Mouse (Mus musculus): Measurements from ENCODE around the gene Irf3.

The Irf3 gene

GRCm38 (mm10) chr7:44997231-44997939, at the start of gene Irf3:
Gene Irf3, plus strand, starts transcription at chr7:44997648.
- peak; percentile 98 for DNase-seq (ENCODE audit: low read depth, low spot score)
- Histone ChIP-seq H3K36me3 (ENCODE audit: control insufficient read depth, insufficient read depth, low read length, poor library complexity, severe bottlenecking) (peaks cover 12% of the 10 kb centered on the region), H3K27me3 (ENCODE audit: control insufficient read depth, insufficient read depth, low read length, poor library complexity, severe bottlenecking) (no peaks in the 10 kb centered on the region)

- no peak for DNase-seq (ENCODE audit: low read depth, low spot score)
- H3K27me3 ChIP-seq (ENCODE audit: control insufficient read depth, insufficient read depth, low read length, poor library complexity, severe bottlenecking) = no peaks in the 10 kb centered on the region
- H3K36me3 ChIP-seq (ENCODE audit: control insufficient read depth, insufficient read depth, low read length, poor library complexity, severe bottlenecking) = no peaks in the 10 kb centered on the region
These were observed 47.5 kb upstream of the Irf3 start for GRCm38 (mm10) chr7:44949922-44950321.

GRCm38 (mm10) chr7:44951960-44952359, 45.5 kb upstream of the Irf3 start:
- Histone ChIP-seq H3K36me3 (ENCODE audit: control insufficient read depth, insufficient read depth, low read length, poor library complexity, severe bottlenecking) (no peaks in the 10 kb centered on the region), H3K27me3 (ENCODE audit: control insufficient read depth, insufficient read depth, low read length, poor library complexity, severe bottlenecking) (no peaks in the 10 kb centered on the region)
- peak; percentile 27 for DNase-seq (ENCODE audit: low read depth, low spot score)

- peak; percentile 74 for DNase-seq (ENCODE audit: low read depth, low spot score)
- no peaks in the 10 kb centered on the region for H3K36me3 ChIP-seq (ENCODE audit: control insufficient read depth, insufficient read depth, low read length, poor library complexity, severe bottlenecking)
- H3K27me3 ChIP-seq (ENCODE audit: control insufficient read depth, insufficient read depth, low read length, poor library complexity, severe bottlenecking) = no peaks in the 10 kb centered on the region
These were observed 44.7 kb upstream of the Irf3 start for GRCm38 (mm10) chr7:44952611-44953306.

- H3K27me3 ChIP-seq (ENCODE audit: control insufficient read depth, insufficient read depth, low read length, poor library complexity, severe bottlenecking) = no peaks in the 10 kb centered on the region
- DNase-seq (ENCODE audit: low read depth, low spot score) = no peak
- no peaks in the 10 kb centered on the region for H3K36me3 ChIP-seq (ENCODE audit: control insufficient read depth, insufficient read depth, low read length, poor library complexity, severe bottlenecking)
These were observed 43.9 kb upstream of the Irf3 start for GRCm38 (mm10) chr7:44953561-44953960.

GRCm38 (mm10) chr7:44954091-44954885, 43.2 kb upstream of the Irf3 start:
- no peaks in the 10 kb centered on the region for H3K36me3 ChIP-seq (ENCODE audit: control insufficient read depth, insufficient read depth, low read length, poor library complexity, severe bottlenecking)
- H3K27me3 ChIP-seq (ENCODE audit: control insufficient read depth, insufficient read depth, low read length, poor library complexity, severe bottlenecking) = no peaks in the 10 kb centered on the region
- no peak for DNase-seq (ENCODE audit: low read depth, low spot score)

GRCm38 (mm10) chr7:44955628-44956027, 41.8 kb upstream of the Irf3 start:
- peak; percentile 69 for DNase-seq (ENCODE audit: low read depth, low spot score)

GRCm38 (mm10) chr7:44956266-44956665, 41.2 kb upstream of the Irf3 start:
- H3K36me3 ChIP-seq (ENCODE audit: control insufficient read depth, insufficient read depth, low read length, poor library complexity, severe bottlenecking) = no peaks in the 10 kb centered on the region
- no peaks in the 10 kb centered on the region for H3K27me3 ChIP-seq (ENCODE audit: control insufficient read depth, insufficient read depth, low read length, poor library complexity, severe bottlenecking)
- DNase-seq (ENCODE audit: low read depth, low spot score) = no peak

More at GRCm38 (mm10) chr7:44955628-44956027, 41.8 kb upstream of the Irf3 start:
- Histone ChIP-seq H3K27me3 (ENCODE audit: control insufficient read depth, insufficient read depth, low read length, poor library complexity, severe bottlenecking) (no peaks in the 10 kb centered on the region), H3K36me3 (ENCODE audit: control insufficient read depth, insufficient read depth, low read length, poor library complexity, severe bottlenecking) (no peaks in the 10 kb centered on the region)

- Histone ChIP-seq H3K27me3 (ENCODE audit: control insufficient read depth, insufficient read depth, low read length, poor library complexity, severe bottlenecking) (no peaks in the 10 kb centered on the region), H3K36me3 (ENCODE audit: control insufficient read depth, insufficient read depth, low read length, poor library complexity, severe bottlenecking) (no peaks in the 10 kb centered on the region)
- DNase-seq (ENCODE audit: low read depth, low spot score) = no peak
These were observed 40.1 kb upstream of the Irf3 start for GRCm38 (mm10) chr7:44957183-44957835.

- peak; percentile 66 for DNase-seq (ENCODE audit: low read depth, low spot score)
- Histone ChIP-seq H3K27me3 (ENCODE audit: control insufficient read depth, insufficient read depth, low read length, poor library complexity, severe bottlenecking) (no peaks in the 10 kb centered on the region), H3K36me3 (ENCODE audit: control insufficient read depth, insufficient read depth, low read length, poor library complexity, severe bottlenecking) (no peaks in the 10 kb centered on the region)
These were observed 39.2 kb upstream of the Irf3 start for GRCm38 (mm10) chr7:44958208-44958607.

GRCm38 (mm10) chr7:44959281-44959680, 38.2 kb upstream of the Irf3 start:
- H3K27me3 ChIP-seq (ENCODE audit: control insufficient read depth, insufficient read depth, low read length, poor library complexity, severe bottlenecking) = no peaks in the 10 kb centered on the region
- no peaks in the 10 kb centered on the region for H3K36me3 ChIP-seq (ENCODE audit: control insufficient read depth, insufficient read depth, low read length, poor library complexity, severe bottlenecking)
- DNase-seq (ENCODE audit: low read depth, low spot score) = no peak

GRCm38 (mm10) chr7:44959874-44960511, 37.5 kb upstream of the Irf3 start:
- peak; percentile 62 for DNase-seq (ENCODE audit: low read depth, low spot score)
- no peaks in the 10 kb centered on the region for H3K36me3 ChIP-seq (ENCODE audit: control insufficient read depth, insufficient read depth, low read length, poor library complexity, severe bottlenecking)
- no peaks in the 10 kb centered on the region for H3K27me3 ChIP-seq (ENCODE audit: control insufficient read depth, insufficient read depth, low read length, poor library complexity, severe bottlenecking)

- Histone ChIP-seq H3K27me3 (ENCODE audit: control insufficient read depth, insufficient read depth, low read length, poor library complexity, severe bottlenecking) (no peaks in the 10 kb centered on the region), H3K36me3 (ENCODE audit: control insufficient read depth, insufficient read depth, low read length, poor library complexity, severe bottlenecking) (no peaks in the 10 kb centered on the region)
- DNase-seq (ENCODE audit: low read depth, low spot score) = no peak
These were observed 36.9 kb upstream of the Irf3 start for GRCm38 (mm10) chr7:44960512-44960910.

GRCm38 (mm10) chr7:44962337-44962736, 35.1 kb upstream of the Irf3 start:
- DNase-seq (ENCODE audit: low read depth, low spot score) = no peak
- no peaks in the 10 kb centered on the region for H3K27me3 ChIP-seq (ENCODE audit: control insufficient read depth, insufficient read depth, low read length, poor library complexity, severe bottlenecking)
- H3K36me3 ChIP-seq (ENCODE audit: control insufficient read depth, insufficient read depth, low read length, poor library complexity, severe bottlenecking) = no peaks in the 10 kb centered on the region
